Mouse (Mus musculus) hindbrain, postnatal 0 days (tissue): ENCODE measurements at regions not wholly inside any gene's neighbourhood (a gene's known extent, or its start where the extent isn't known, plus 50 kb on each side); places are given as distances from the start of the nearest gene placed in this dataset.

Experiments
- ATAC-seq: fragments of 200-750 bp; cut with Nextera tagmentation; 2 replicates; pipeline ENCODE4 v1.8.0; 2017; ENCODE audit warnings: mild to moderate bottlenecking, moderate TSS enrichment, moderate library complexity
- DNase-seq: peaks from one replicate; pipeline ENCODE4 v3.0.0-alpha.2; 2015; ENCODE audit warnings: low spot score
- H3K27ac ChIP-seq: fragments of 300-500 bp; sonication (generic); 2 replicates; pipeline ENCODE4 v1.5.1; 2014; ENCODE audit warnings: mild to moderate bottlenecking
- H3K27me3 ChIP-seq: fragments of 300-500 bp; sonication (generic); 2 replicates; pipeline ENCODE4 v1.6.1; 2014; ENCODE audit warnings: low read length, mixed read lengths; ENCODE audit not compliant: insufficient read depth
- H3K36me3 ChIP-seq: fragments of 300-500 bp; sonication (generic); 2 replicates; pipeline ENCODE4 v1.6.1; 2014; ENCODE audit warnings: low read length, mixed read lengths; ENCODE audit not compliant: insufficient read depth
- H3K4me1 ChIP-seq: fragments of 300-500 bp; sonication (generic); 2 replicates; pipeline ENCODE4 v1.6.1; 2014; ENCODE audit warnings: antibody characterized with exemption, low read length, mixed read lengths; ENCODE audit not compliant: insufficient read depth
- H3K4me2 ChIP-seq: fragments of 300-500 bp; sonication (generic); 2 replicates; pipeline ENCODE4 v1.6.1; 2014; ENCODE audit warnings: low read depth, mild to moderate bottlenecking, low read length, moderate library complexity, mixed read lengths
- H3K4me3 ChIP-seq: fragments of 300-500 bp; sonication (generic); 2 replicates; pipeline ENCODE4 v1.5.1; 2014; ENCODE audit warnings: low read length
- H3K9ac ChIP-seq: fragments of 300-500 bp; sonication (generic); replicated peaks from 2 replicates; pipeline ENCODE4 v1.6.1; 2014; ENCODE audit warnings: mild to moderate bottlenecking, low read length, moderate library complexity, mixed read lengths
- H3K9me3 ChIP-seq: fragments of 300-500 bp; sonication (generic); 2 replicates; pipeline ENCODE4 v1.6.1; 2016; ENCODE audit warnings: low read length, mixed read lengths
- CTCF ChIP-seq: IDR thresholded peaks from 2 replicates; pipeline ENCODE4 v1.5.1; 2016; ENCODE audit warnings: antibody characterized with exemption, control low read depth, low read depth
- WGBS: fragments of 180-500 bp; shearing (Covaris S2); extraction: QIAGEN DNeasy Blood & Tissue Kit; methylation state at CpG from one replicate; pipeline ENCODE4 v1.1.7; 2014; 5-methylcytosine and 5-hydroxymethylcytosine counted together

DNA sequence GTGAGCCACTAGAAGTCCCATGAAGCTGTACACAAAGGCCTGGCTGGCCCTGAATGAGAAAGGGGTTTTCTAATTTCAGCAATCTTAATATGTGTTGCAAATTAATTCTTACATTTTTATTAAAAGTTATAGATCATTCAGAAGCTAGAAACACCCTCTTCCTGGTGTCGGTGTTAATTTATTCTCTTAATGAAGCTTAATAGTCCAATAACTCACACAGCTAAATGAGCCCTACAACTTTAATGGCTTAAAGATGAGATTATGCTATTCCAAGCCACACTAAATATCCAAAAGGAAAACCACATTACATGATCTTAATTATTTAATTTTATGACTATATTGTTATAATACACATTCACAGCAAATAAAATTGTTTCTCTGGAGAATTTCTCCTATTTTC is 585.7 kb downstream of the Basp1 start:
- Histone ChIP-seq H3K4me1 (no peaks in the 10 kb centered on the region), H3K9ac (no peak overlapping the region), H3K4me3 (no peak overlapping the region), H3K9me3 (no peaks in the 10 kb centered on the region), H3K27me3 (no peaks in the 10 kb centered on the region), H3K4me2 (no peak overlapping the region), H3K36me3 (no peaks in the 10 kb centered on the region), H3K27ac (no peak overlapping the region)
- WGBS = 72% methylated on average over 1 of the region's 1 CpGs
- DNase-seq = no peak
- no peak for ATAC-seq
- TF ChIP-seq CTCF = no peak

DNA sequence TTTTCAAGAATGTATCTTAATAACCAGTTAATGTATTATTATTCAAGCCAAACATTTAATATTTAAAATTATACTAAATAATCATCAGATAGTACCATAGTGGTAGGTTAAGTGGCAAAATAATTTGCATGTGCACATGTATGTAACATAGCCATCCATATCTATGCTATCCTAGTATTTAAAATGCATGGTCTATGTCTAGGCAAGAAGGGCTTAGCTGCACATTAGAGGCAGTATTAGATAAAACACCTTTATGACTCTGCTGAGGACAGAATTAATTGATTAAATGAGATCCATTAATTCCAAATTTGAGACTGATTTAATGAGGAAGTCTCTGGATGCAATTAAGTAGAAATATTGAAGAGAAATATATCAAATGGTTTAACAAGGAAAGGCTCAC is 586.3 kb downstream of the Basp1 start:
- H3K9me3 ChIP-seq = no peaks in the 10 kb centered on the region
- H3K4me2 ChIP-seq = no peak overlapping the region
- DNase-seq (no peak), ATAC-seq (no peak)
- TF ChIP-seq CTCF = no peak
- H3K27ac ChIP-seq = no peak overlapping the region
- H3K4me1 ChIP-seq = no peaks in the 10 kb centered on the region
- H3K36me3 ChIP-seq = no peaks in the 10 kb centered on the region
- H3K9ac ChIP-seq = no peak overlapping the region
- H3K27me3 ChIP-seq = no peaks in the 10 kb centered on the region
- no peak overlapping the region for H3K4me3 ChIP-seq

DNA sequence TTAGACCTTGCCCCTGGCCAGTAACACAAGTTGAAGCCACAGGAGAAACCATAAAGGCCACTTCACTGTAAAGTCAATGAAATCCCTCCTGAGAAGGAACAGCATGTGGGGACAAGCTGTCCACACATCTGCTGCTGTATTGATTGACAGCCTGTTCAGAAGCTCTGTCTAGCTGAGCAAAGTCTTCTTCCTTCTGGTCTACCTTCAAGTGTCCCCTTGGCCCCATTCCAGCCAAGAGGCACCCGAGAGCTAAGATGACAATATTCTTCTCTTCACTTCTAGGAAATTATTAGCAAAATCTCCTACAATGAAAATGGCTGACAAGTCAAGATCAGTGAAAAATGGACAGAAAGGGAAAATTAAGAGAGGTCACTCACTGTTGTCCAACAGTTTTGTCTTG is 616.7 kb downstream of the Basp1 start:
- H3K4me3 ChIP-seq = no peak overlapping the region
- H3K27me3 ChIP-seq = no peaks in the 10 kb centered on the region
- no peaks in the 10 kb centered on the region for H3K9me3 ChIP-seq
- DNase-seq (peak; percentile 23), ATAC-seq (no peak)
- no peaks in the 10 kb centered on the region for H3K4me1 ChIP-seq
- no peak overlapping the region for H3K27ac ChIP-seq
- H3K4me2 ChIP-seq = no peak overlapping the region
- TF ChIP-seq CTCF = no peak
- WGBS = 67% methylated on average over 1 of the region's 1 CpGs
- H3K36me3 ChIP-seq = no peaks in the 10 kb centered on the region
- H3K9ac ChIP-seq = no peak overlapping the region

DNA sequence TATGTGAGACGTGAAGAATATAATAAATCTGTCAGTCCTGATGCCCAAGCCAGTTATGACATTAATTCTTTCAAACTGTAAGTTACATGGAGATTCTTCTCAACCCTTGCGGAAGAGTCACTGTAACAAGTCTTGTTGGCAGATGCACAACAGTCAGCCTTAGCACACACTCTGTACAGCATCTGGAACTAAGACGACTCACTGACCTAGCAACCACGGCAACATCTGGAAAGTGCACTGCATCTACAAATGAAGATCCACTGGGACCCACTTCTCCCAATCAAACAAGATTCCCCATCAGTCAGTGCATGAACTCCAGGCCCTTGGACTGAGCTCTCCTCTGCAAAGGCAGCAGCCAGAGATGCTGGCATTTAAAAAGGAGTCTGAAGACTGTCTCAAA is 620.2 kb downstream of the Basp1 start:
- Histone ChIP-seq H3K4me3 (no peak overlapping the region), H3K9ac (no peak overlapping the region), H3K27me3 (no peaks in the 10 kb centered on the region), H3K4me2 (no peak overlapping the region), H3K27ac (no peak overlapping the region), H3K9me3 (no peaks in the 10 kb centered on the region), H3K4me1 (no peaks in the 10 kb centered on the region), H3K36me3 (no peaks in the 10 kb centered on the region)
- TF ChIP-seq CTCF = no peak
- no peak for ATAC-seq
- 83% methylated on average over 4 of the region's 4 CpGs for WGBS
- no peak for DNase-seq

DNA sequence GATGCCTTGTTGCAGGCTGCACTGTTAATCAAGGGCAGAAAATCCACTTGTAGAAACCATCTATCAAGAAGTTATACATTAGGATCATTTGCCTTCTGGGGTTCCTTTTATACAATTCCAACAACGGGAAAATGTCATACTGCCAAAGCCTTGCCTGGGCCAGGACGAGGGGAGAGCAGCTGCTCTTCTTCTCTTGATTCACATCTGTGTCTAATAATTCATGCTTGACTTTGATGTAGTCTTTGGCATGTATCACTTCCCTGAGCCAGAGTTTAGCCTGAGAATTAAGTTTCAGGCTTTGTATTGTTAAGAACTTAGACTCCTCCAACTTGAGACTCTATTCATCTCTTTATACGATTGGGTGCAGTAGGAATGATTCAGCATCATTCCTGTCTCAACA is 627.2 kb downstream of the Basp1 start:
- Histone ChIP-seq H3K4me2 (no peak overlapping the region), H3K9ac (no peak overlapping the region), H3K36me3 (no peaks in the 10 kb centered on the region), H3K4me3 (no peak overlapping the region), H3K27me3 (no peaks in the 10 kb centered on the region), H3K9me3 (no peaks in the 10 kb centered on the region), H3K4me1 (no peaks in the 10 kb centered on the region), H3K27ac (no peak overlapping the region)
- DNase-seq (no peak), ATAC-seq (no peak)
- TF ChIP-seq CTCF = no peak
- 53% methylated on average over 3 of the region's 3 CpGs for WGBS

DNA sequence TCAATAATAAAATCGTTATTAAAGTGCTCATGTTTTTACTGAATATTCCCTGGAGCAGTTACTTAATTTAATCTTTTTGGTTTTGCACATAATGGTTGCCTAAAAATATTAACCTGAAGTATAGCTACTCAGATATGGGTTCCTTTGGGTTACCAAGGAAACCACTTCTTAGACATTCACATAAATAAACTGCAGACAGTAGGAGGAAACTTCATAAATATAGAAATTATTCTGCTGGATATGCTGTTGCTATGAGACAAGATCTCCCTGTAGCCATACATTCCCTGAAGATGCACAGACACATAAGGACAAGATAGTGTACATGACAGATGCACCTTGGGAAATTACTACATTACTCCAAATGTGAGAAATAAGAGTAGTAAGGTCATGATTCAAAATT is 635.3 kb downstream of the Basp1 start:
- no peak overlapping the region for H3K9ac ChIP-seq
- no peaks in the 10 kb centered on the region for H3K36me3 ChIP-seq
- no peaks in the 10 kb centered on the region for H3K27me3 ChIP-seq
- no peak overlapping the region for H3K4me3 ChIP-seq
- ATAC-seq (no peak), DNase-seq (no peak)
- H3K4me2 ChIP-seq = no peak overlapping the region
- 70% methylated on average over 1 of the region's 1 CpGs for WGBS
- no peak overlapping the region for H3K27ac ChIP-seq
- TF ChIP-seq CTCF = no peak
- H3K4me1 ChIP-seq = no peaks in the 10 kb centered on the region
- H3K9me3 ChIP-seq = no peaks in the 10 kb centered on the region

DNA sequence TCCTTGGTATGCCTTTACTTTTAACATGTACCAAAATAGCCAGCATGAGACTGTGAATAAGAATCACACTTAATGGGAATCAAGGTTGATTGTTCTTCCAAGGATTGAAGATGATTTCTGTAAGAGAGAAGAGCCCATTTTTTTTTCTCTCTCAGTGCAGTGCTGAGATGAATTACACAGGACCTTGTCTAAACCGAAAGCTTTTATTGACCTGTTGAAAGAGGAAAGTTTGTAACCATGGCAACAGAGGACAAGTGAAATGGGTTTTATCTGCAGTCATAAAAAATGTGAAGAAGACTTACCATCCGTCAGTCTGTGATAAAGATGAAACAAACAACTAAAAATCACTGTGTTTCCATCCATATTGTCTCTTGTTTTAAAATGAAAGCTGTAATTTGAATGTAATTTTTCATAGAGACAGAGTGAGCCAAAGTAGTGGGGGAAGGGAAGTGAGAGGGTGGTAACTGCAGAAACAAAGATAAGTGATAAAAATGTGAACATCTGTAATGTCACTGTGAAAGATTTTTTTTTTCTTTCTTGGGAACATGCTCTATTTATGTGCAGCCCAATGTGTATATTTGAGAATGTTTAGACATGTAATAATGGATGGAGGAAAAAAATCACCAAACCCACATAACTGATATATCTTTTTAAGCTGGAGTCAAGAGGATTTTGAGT is 661.9 kb downstream of the Basp1 start:
- Histone ChIP-seq H3K36me3 (no peaks in the 10 kb centered on the region), H3K4me2 (no peak overlapping the region), H3K4me3 (no peak overlapping the region), H3K4me1 (no peaks in the 10 kb centered on the region), H3K27me3 (no peaks in the 10 kb centered on the region), H3K9ac (no peak overlapping the region), H3K9me3 (no peaks in the 10 kb centered on the region), H3K27ac (no peak overlapping the region)
- DNase-seq = peak; percentile 44
- 13% methylated on average over 2 of the region's 2 CpGs for WGBS
- no peak for TF ChIP-seq CTCF
- no peak for ATAC-seq
